Mouse (Mus musculus): ENCODE data around the gene Smok3b. TPM values are rescaled to one million over a fixed set of nuclear protein-coding genes. Genes with fewer than 3 reads are reported as not detected.

Gene Smok3b
- total and polyA plus RNA-seq, 3 experiments: not detected

DNA sequence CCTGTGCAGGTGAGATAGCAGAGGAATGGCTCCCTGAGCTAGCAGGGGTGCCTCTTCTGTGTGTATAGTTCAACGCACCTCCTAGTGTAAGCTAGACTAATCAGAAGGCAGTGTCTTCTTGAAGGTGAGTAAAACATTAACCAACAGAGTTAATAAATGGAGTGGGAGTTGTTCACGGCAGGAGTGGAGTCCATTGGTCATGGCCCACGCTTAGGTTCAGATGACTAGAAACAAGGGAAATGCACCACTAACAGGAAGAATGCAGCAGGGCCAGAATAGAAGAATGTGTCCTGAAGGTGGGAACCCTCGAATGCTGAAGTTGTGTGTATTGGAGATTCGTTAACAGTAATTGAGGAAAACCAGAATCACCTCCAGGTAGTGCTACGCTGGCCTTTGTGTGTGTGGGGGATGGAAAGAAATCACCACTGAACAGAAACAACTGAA is 67.9 kb downstream of the Smok3b start:
- no peak overlapping the region for H3K4me3 ChIP-seq (ENCODE audit: low read depth, low read length)
- peaks cover 52% of the 10 kb centered on the region for H3K36me3 ChIP-seq (replicated peaks)
- H3K27me3 ChIP-seq (ENCODE audit: insufficient read depth, low read length): no peaks in the 10 kb centered on the region
- ATAC-seq (ENCODE audit: extremely low read depth, insufficient number of reproducible peaks, low FRiP score, poor library complexity, severe bottlenecking) (no peak), DNase-seq (ENCODE audit: low spot score) (no peak)
- H3K9me3 ChIP-seq (replicated peaks): no peaks in the 10 kb centered on the region
- TF ChIP-seq POLR2AphosphoS5 (IDR thresholded peaks at IDR 0.05; ENCODE audit: insufficient replicate concordance, low read depth, low read length): no peak
- TF ChIP-seq GATA2 (IDR thresholded peaks at IDR 0.05; ENCODE audit: borderline replicate concordance, low read depth, low read length): no peak
- no peak for TF ChIP-seq GATA1 (IDR thresholded peaks at IDR 0.05; ENCODE audit: borderline replicate concordance, low read length)
- no peak for TF ChIP-seq CTCF (IDR thresholded peaks at IDR 0.05; ENCODE audit: low read depth, low read length)
- no peak for TF ChIP-seq TAL1 (conservative IDR thresholded peaks at IDR 0.05; ENCODE audit: low read depth, low read length)
- H3K4me1 ChIP-seq (ENCODE audit: insufficient read depth, low read depth, low read length): peaks cover 27% of the 10 kb centered on the region

GRCm38 (mm10) chr5:138090271-138090670 is 69.0 kb downstream of the Smok3b start:
- TF ChIP-seq GATA2 (IDR thresholded peaks at IDR 0.05; ENCODE audit: borderline replicate concordance, low read depth, low read length): no peak
- no peak for TF ChIP-seq POLR2AphosphoS5 (IDR thresholded peaks at IDR 0.05; ENCODE audit: insufficient replicate concordance, low read depth, low read length)
- TF ChIP-seq GATA1 (IDR thresholded peaks at IDR 0.05; ENCODE audit: borderline replicate concordance, low read length): no peak
- TF ChIP-seq CTCF (IDR thresholded peaks at IDR 0.05; ENCODE audit: low read depth, low read length): no peak
- TF ChIP-seq TAL1 (conservative IDR thresholded peaks at IDR 0.05; ENCODE audit: low read depth, low read length): no peak
- H3K4me3 ChIP-seq (ENCODE audit: low read depth, low read length): no peak overlapping the region
- H3K27me3 ChIP-seq (ENCODE audit: insufficient read depth, low read length): no peaks in the 10 kb centered on the region
- peaks cover 23% of the 10 kb centered on the region for H3K4me1 ChIP-seq (ENCODE audit: insufficient read depth, low read depth, low read length)
- peaks cover 63% of the 10 kb centered on the region for H3K36me3 ChIP-seq (replicated peaks)
- ATAC-seq (ENCODE audit: extremely low read depth, insufficient number of reproducible peaks, low FRiP score, poor library complexity, severe bottlenecking) (no peak), DNase-seq (ENCODE audit: low spot score) (no peak)
- no peaks in the 10 kb centered on the region for H3K9me3 ChIP-seq (replicated peaks)

DNA sequence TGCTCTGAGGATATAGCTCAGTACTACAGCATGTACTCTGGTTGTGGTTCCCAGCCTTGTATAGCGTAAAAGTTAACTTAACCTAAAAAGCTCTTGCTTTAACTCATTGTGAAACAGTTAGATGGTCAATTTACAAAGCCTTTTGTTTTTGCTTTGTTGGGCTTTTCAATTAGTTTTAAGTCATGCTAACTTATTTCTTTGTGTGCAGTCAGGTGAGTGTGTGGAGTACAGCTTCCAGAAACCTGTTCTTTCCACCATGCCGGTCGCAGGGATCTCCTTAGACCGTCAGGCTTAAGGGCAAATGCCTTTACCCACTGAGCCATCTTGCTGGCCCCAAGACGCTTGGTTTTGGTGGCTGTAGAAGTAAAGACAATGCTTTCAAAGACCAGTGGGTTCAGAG is 69.5 kb downstream of the Smok3b start:
- peaks cover 23% of the 10 kb centered on the region for H3K4me1 ChIP-seq (ENCODE audit: insufficient read depth, low read depth, low read length)
- no peak for TF ChIP-seq POLR2AphosphoS5 (IDR thresholded peaks at IDR 0.05; ENCODE audit: insufficient replicate concordance, low read depth, low read length)
- no peak for TF ChIP-seq CTCF (IDR thresholded peaks at IDR 0.05; ENCODE audit: low read depth, low read length)
- TF ChIP-seq TAL1 (conservative IDR thresholded peaks at IDR 0.05; ENCODE audit: low read depth, low read length): no peak
- no peak for TF ChIP-seq GATA1 (IDR thresholded peaks at IDR 0.05; ENCODE audit: borderline replicate concordance, low read length)
- TF ChIP-seq GATA2 (IDR thresholded peaks at IDR 0.05; ENCODE audit: borderline replicate concordance, low read depth, low read length): no peak
- peaks cover 67% of the 10 kb centered on the region for H3K36me3 ChIP-seq (replicated peaks)
- no peaks in the 10 kb centered on the region for H3K9me3 ChIP-seq (replicated peaks)
- DNase-seq (ENCODE audit: low spot score): no peak
- H3K27me3 ChIP-seq (ENCODE audit: insufficient read depth, low read length): no peaks in the 10 kb centered on the region
- no peak overlapping the region for H3K4me3 ChIP-seq (ENCODE audit: low read depth, low read length)
- ATAC-seq (ENCODE audit: extremely low read depth, insufficient number of reproducible peaks, low FRiP score, poor library complexity, severe bottlenecking): no peak

GRCm38 (mm10) chr5:138092771-138093170 is 71.5 kb downstream of the Smok3b start:
- ATAC-seq (ENCODE audit: extremely low read depth, insufficient number of reproducible peaks, low FRiP score, poor library complexity, severe bottlenecking): no peak

GRCm38 (mm10) chr5:138094474-138094873 is 73.2 kb downstream of the Smok3b start:
- no peak overlapping the region for H3K4me3 ChIP-seq (ENCODE audit: low read depth, low read length)
- TF ChIP-seq POLR2AphosphoS5 (IDR thresholded peaks at IDR 0.05; ENCODE audit: insufficient replicate concordance, low read depth, low read length) (no peak), GATA1 (IDR thresholded peaks at IDR 0.05; ENCODE audit: borderline replicate concordance, low read length) (no peak), TAL1 (conservative IDR thresholded peaks at IDR 0.05; ENCODE audit: low read depth, low read length) (no peak), GATA2 (IDR thresholded peaks at IDR 0.05; ENCODE audit: borderline replicate concordance, low read depth, low read length) (no peak), CTCF (IDR thresholded peaks at IDR 0.05; ENCODE audit: low read depth, low read length) (no peak)
- DNase-seq (ENCODE audit: low spot score) (no peak), ATAC-seq (ENCODE audit: extremely low read depth, insufficient number of reproducible peaks, low FRiP score, poor library complexity, severe bottlenecking) (no peak)
- H3K4me1 ChIP-seq (ENCODE audit: insufficient read depth, low read depth, low read length): peaks cover under 1% of the 10 kb centered on the region; the same call in 1 of the 2 replicates
- H3K27me3 ChIP-seq (ENCODE audit: insufficient read depth, low read length): no peaks in the 10 kb centered on the region
- no peaks in the 10 kb centered on the region for H3K9me3 ChIP-seq (replicated peaks)
- H3K36me3 ChIP-seq (replicated peaks): peaks cover 76% of the 10 kb centered on the region

More at GRCm38 (mm10) chr5:138092771-138093170, 71.5 kb downstream of the Smok3b start:
- no peaks in the 10 kb centered on the region for H3K9me3 ChIP-seq (replicated peaks)
- peaks cover 15% of the 10 kb centered on the region for H3K4me1 ChIP-seq (ENCODE audit: insufficient read depth, low read depth, low read length)
- no peaks in the 10 kb centered on the region for H3K27me3 ChIP-seq (ENCODE audit: insufficient read depth, low read length)
- peaks cover 76% of the 10 kb centered on the region for H3K36me3 ChIP-seq (replicated peaks)
- TF ChIP-seq CTCF (IDR thresholded peaks at IDR 0.05; ENCODE audit: low read depth, low read length): no peak
- no peak for TF ChIP-seq POLR2AphosphoS5 (IDR thresholded peaks at IDR 0.05; ENCODE audit: insufficient replicate concordance, low read depth, low read length)
- no peak for TF ChIP-seq TAL1 (conservative IDR thresholded peaks at IDR 0.05; ENCODE audit: low read depth, low read length)
- no peak for TF ChIP-seq GATA2 (IDR thresholded peaks at IDR 0.05; ENCODE audit: borderline replicate concordance, low read depth, low read length)
- no peak for TF ChIP-seq GATA1 (IDR thresholded peaks at IDR 0.05; ENCODE audit: borderline replicate concordance, low read length)
- no peak for DNase-seq (ENCODE audit: low spot score)
- no peak overlapping the region for H3K4me3 ChIP-seq (ENCODE audit: low read depth, low read length)

Other genes with a start within 250 kb of the Smok3b start
Only the 20 nearest of the 23 such genes appear.
- gene Mepce, start 233.8 kb upstream of the Smok3b start, total RNA-seq (2014; fragmentation: Nextera tagmentation): 51.3 and 53.9 TPM in 2 replicates
- 22.3 and 27.8 TPM in 2 replicates for gene Mepce, start 233.8 kb upstream of the Smok3b start, total RNA-seq (2017)
- 173 and 216 TPM in 2 replicates for gene Mepce, start 233.8 kb upstream of the Smok3b start, polyA plus RNA-seq (2012)
- 8.4 and 9.9 TPM in 2 replicates for gene Zcwpw1, start 233.6 kb upstream of the Smok3b start, total RNA-seq (2014; fragmentation: Nextera tagmentation)
- gene Zcwpw1, start 233.6 kb upstream of the Smok3b start, total RNA-seq (2017): 10.5 and 12.9 TPM in 2 replicates
- 0.15 and 0.34 TPM in 2 replicates for gene Zcwpw1, start 233.6 kb upstream of the Smok3b start, polyA plus RNA-seq (2012)
- gene Pilra, start 185.1 kb upstream of the Smok3b start, total RNA-seq (2014; fragmentation: Nextera tagmentation): not detected in 2 replicates
- gene Pilra, start 185.1 kb upstream of the Smok3b start, total RNA-seq (2017): 3.4 and 5.1 TPM in 2 replicates
- gene Pilra, start 185.1 kb upstream of the Smok3b start, polyA plus RNA-seq (2012): 0.02 TPM in 1 of 2 replicates, not detected in the other
- gene Pilrb1, start 163.3 kb upstream of the Smok3b start, total RNA-seq (2014; fragmentation: Nextera tagmentation): not detected in 2 replicates
- 1.9 and 2.9 TPM in 2 replicates for gene Pilrb1, start 163.3 kb upstream of the Smok3b start, total RNA-seq (2017)
- not detected in 2 replicates for gene Pilrb1, start 163.3 kb upstream of the Smok3b start, polyA plus RNA-seq (2012)
- gene Pilrb2, start 149.6 kb upstream of the Smok3b start, total RNA-seq (2014; fragmentation: Nextera tagmentation): 2.4 TPM in 1 of 2 replicates, not detected in the other
- 19.0 and 23.8 TPM in 2 replicates for gene Pilrb2, start 149.6 kb upstream of the Smok3b start, total RNA-seq (2017)
- 0.13 and 0.31 TPM in 2 replicates for gene Pilrb2, start 149.6 kb upstream of the Smok3b start, polyA plus RNA-seq (2012)
- not detected in 2 replicates for gene Cyp3a13, start 99.8 kb upstream of the Smok3b start, total RNA-seq (2014; fragmentation: Nextera tagmentation)
- gene Cyp3a13, start 99.8 kb upstream of the Smok3b start, total RNA-seq (2017): 0.16 TPM in 1 of 2 replicates, not detected in the other
- not detected in 2 replicates for gene Cyp3a13, start 99.8 kb upstream of the Smok3b start, polyA plus RNA-seq (2012)
- not detected in 2 replicates for gene Gjc3, start 58.3 kb upstream of the Smok3b start, total RNA-seq (2014; fragmentation: Nextera tagmentation)
- under 0.01 and 0.11 TPM in 2 replicates for gene Gjc3, start 58.3 kb upstream of the Smok3b start, total RNA-seq (2017)
- gene Gjc3, start 58.3 kb upstream of the Smok3b start, polyA plus RNA-seq (2012): not detected in 2 replicates
- gene Azgp1, start 39.9 kb upstream of the Smok3b start, total RNA-seq (2014; fragmentation: Nextera tagmentation): not detected in 2 replicates
- gene Azgp1, start 39.9 kb upstream of the Smok3b start, total RNA-seq (2017): not detected in 2 replicates
- not detected in 2 replicates for gene Azgp1, start 39.9 kb upstream of the Smok3b start, polyA plus RNA-seq (2012)
- not detected in 2 replicates for gene Smok3a, start 168 bp upstream of the Smok3b start, total RNA-seq (2014; fragmentation: Nextera tagmentation)
- 0.22 TPM in 1 of 2 replicates, not detected in the other for gene Smok3a, start 168 bp upstream of the Smok3b start, total RNA-seq (2017)
- not detected in 2 replicates for gene Smok3a, start 168 bp upstream of the Smok3b start, polyA plus RNA-seq (2012)
- gene Smok3c, start 31.8 kb downstream of the Smok3b start, total RNA-seq (2014; fragmentation: Nextera tagmentation): not detected in 2 replicates
- gene Smok3c, start 31.8 kb downstream of the Smok3b start, total RNA-seq (2017): 0.11 TPM in 1 of 2 replicates, not detected in the other
- not detected in 2 replicates for gene Smok3c, start 31.8 kb downstream of the Smok3b start, polyA plus RNA-seq (2012)
- gene Zkscan1, start 63.7 kb downstream of the Smok3b start, total RNA-seq (2014; fragmentation: Nextera tagmentation): 57.8 and 66.5 TPM in 2 replicates
- gene Zkscan1, start 63.7 kb downstream of the Smok3b start, total RNA-seq (2017): 22.2 and 26.7 TPM in 2 replicates
- 2.0 and 2.4 TPM in 2 replicates for gene Zkscan1, start 63.7 kb downstream of the Smok3b start, polyA plus RNA-seq (2012)
- 24.5 and 33.7 TPM in 2 replicates for gene Zscan21, start 95.5 kb downstream of the Smok3b start, total RNA-seq (2014; fragmentation: Nextera tagmentation)
- 14.1 and 15.6 TPM in 2 replicates for gene Zscan21, start 95.5 kb downstream of the Smok3b start, total RNA-seq (2017)
- gene Zscan21, start 95.5 kb downstream of the Smok3b start, polyA plus RNA-seq (2012): 1.2 and 2.8 TPM in 2 replicates
- gene Zfp113, start 134.3 kb downstream of the Smok3b start, total RNA-seq (2014; fragmentation: Nextera tagmentation): 22.2 and 23.7 TPM in 2 replicates
- 8.0 and 8.5 TPM in 2 replicates for gene Zfp113, start 134.3 kb downstream of the Smok3b start, total RNA-seq (2017)
- 0.36 and 0.66 TPM in 2 replicates for gene Zfp113, start 134.3 kb downstream of the Smok3b start, polyA plus RNA-seq (2012)
- 148 and 206 TPM in 2 replicates for gene Cops6, start 139.6 kb downstream of the Smok3b start, total RNA-seq (2014; fragmentation: Nextera tagmentation)
- 45.0 and 48.7 TPM in 2 replicates for gene Cops6, start 139.6 kb downstream of the Smok3b start, total RNA-seq (2017)
- 104 and 107 TPM in 2 replicates for gene Cops6, start 139.6 kb downstream of the Smok3b start, polyA plus RNA-seq (2012)
- gene Ap4m1, start 150.6 kb downstream of the Smok3b start, total RNA-seq (2014; fragmentation: Nextera tagmentation): 20.4 and 21.1 TPM in 2 replicates
- gene Ap4m1, start 150.6 kb downstream of the Smok3b start, total RNA-seq (2017): 26.7 and 29.2 TPM in 2 replicates
- gene Ap4m1, start 150.6 kb downstream of the Smok3b start, polyA plus RNA-seq (2012): 12.7 and 22.6 TPM in 2 replicates
- gene Mcm7, start 151.0 kb downstream of the Smok3b start, total RNA-seq (2014; fragmentation: Nextera tagmentation): 187 and 233 TPM in 2 replicates
- 347 and 390 TPM in 2 replicates for gene Mcm7, start 151.0 kb downstream of the Smok3b start, total RNA-seq (2017)
- 36.3 and 104 TPM in 2 replicates for gene Mcm7, start 151.0 kb downstream of the Smok3b start, polyA plus RNA-seq (2012)
- gene Taf6, start 166.0 kb downstream of the Smok3b start, total RNA-seq (2014; fragmentation: Nextera tagmentation): 69.4 and 73.0 TPM in 2 replicates
- 45.7 and 48.8 TPM in 2 replicates for gene Taf6, start 166.0 kb downstream of the Smok3b start, total RNA-seq (2017)
- 33.2 and 34.8 TPM in 2 replicates for gene Taf6, start 166.0 kb downstream of the Smok3b start, polyA plus RNA-seq (2012)
- gene Cnpy4, start 166.1 kb downstream of the Smok3b start, total RNA-seq (2014; fragmentation: Nextera tagmentation): 10.7 and 20.2 TPM in 2 replicates
- gene Cnpy4, start 166.1 kb downstream of the Smok3b start, total RNA-seq (2017): 31.1 and 31.5 TPM in 2 replicates
- 1.0 and 1.3 TPM in 2 replicates for gene Cnpy4, start 166.1 kb downstream of the Smok3b start, polyA plus RNA-seq (2012)
- 1.7 and 2.1 TPM in 2 replicates for gene Mblac1, start 172.9 kb downstream of the Smok3b start, total RNA-seq (2014; fragmentation: Nextera tagmentation)
- 3.8 and 4.2 TPM in 2 replicates for gene Mblac1, start 172.9 kb downstream of the Smok3b start, total RNA-seq (2017)
- gene Mblac1, start 172.9 kb downstream of the Smok3b start, polyA plus RNA-seq (2012): 2.5 TPM in 2 replicates
- gene Nxpe5, start 204.5 kb downstream of the Smok3b start, total RNA-seq (2014; fragmentation: Nextera tagmentation): not detected in 2 replicates
- 0.12 and 0.38 TPM in 2 replicates for gene Nxpe5, start 204.5 kb downstream of the Smok3b start, total RNA-seq (2017)
- not detected in 2 replicates for gene Nxpe5, start 204.5 kb downstream of the Smok3b start, polyA plus RNA-seq (2012)

Data from G1E (cell line).